Mouse (Mus musculus): Measurements from ENCODE around the gene Tcam1. TPM values are rescaled to one million over a fixed set of nuclear protein-coding genes. Genes with fewer than 3 reads are reported as not detected.

The Tcam1 gene
- polyA plus RNA-seq, 1 experiment: 0.45 TPM

DNA sequence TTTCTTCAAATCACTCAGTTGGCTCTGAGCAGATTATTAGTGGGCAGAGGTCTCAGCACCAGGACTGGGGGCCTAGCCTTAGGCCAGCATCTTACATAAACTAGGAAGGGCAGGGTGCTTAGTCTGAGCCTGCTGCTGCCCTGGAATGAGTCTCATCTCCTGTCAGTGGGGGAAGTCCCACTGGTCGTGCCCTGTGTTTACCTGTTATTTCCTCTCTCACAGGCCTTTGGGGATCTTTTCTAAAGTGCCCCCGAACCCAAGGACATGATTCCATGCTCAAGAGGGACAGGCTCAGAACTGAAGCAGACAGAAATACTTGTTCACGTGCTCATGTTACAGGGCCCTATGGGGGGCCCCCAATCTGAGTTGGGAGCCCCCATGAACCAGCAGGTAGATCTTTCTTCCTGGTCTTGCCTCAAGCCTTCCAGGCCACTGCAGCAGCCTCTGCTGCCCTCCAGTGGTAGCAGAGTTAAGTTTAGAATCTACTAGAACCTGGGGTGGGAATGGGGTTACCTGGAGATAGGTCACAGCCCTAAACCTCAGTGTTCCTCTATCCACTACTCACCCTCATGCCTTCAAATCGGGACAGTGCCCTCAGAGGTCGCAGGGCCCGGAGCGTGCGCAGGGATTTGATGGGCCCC, 49.2 kb downstream of the Tcam1 start:
- no peak overlapping the region for H3K9ac ChIP-seq (ENCODE audit: low read depth, poor library complexity, severe bottlenecking)
- no peaks in the 10 kb centered on the region for H3K36me3 ChIP-seq (ENCODE audit: control insufficient read depth, insufficient read depth, low read length, poor library complexity, severe bottlenecking)
- H3K9me3 ChIP-seq (replicated peaks; ENCODE audit: control insufficient read depth, insufficient read depth, low read length, poor library complexity, severe bottlenecking): no peaks in the 10 kb centered on the region
- H3K27ac ChIP-seq (ENCODE audit: insufficient read depth, low read length): no peak overlapping the region
- no peak overlapping the region for H3K4me3 ChIP-seq (ENCODE audit: low read depth, low read length)
- no peaks in the 10 kb centered on the region for H3K27me3 ChIP-seq (ENCODE audit: control insufficient read depth, insufficient read depth, low read length, poor library complexity, severe bottlenecking)
- no peaks in the 10 kb centered on the region for H3K4me1 ChIP-seq (ENCODE audit: control insufficient read depth, insufficient read depth, low read length)
- TF ChIP-seq CTCF (IDR thresholded peaks at IDR 0.05; ENCODE audit: low read depth, low read length) (peak; percentile 78), POLR2A (IDR thresholded peaks at IDR 0.05; ENCODE audit: insufficient read depth, low read length) (no peak)

DNA sequence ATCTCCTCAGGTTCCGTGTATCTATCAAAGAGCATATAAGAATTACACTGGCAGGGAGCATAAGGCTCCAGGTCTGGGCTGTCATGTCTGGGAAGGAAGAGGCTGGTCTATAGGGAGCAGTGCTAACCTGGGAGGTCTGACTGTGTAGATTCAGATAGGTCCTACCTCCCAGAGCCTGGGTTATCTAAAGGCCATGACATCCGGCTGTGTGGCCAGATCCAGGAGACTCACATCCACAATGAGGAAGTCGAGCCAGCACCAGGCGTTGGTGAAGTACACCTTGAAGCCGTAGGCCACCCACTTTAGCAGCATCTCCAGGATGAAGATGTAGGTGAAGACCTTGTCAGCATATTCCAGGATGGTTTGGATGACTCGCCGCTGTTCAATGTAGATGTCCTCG, 50.0 kb downstream of the Tcam1 start:
- Histone ChIP-seq H3K36me3 (ENCODE audit: control insufficient read depth, insufficient read depth, low read length, poor library complexity, severe bottlenecking) (no peaks in the 10 kb centered on the region), H3K4me1 (ENCODE audit: control insufficient read depth, insufficient read depth, low read length) (no peaks in the 10 kb centered on the region), H3K9me3 (replicated peaks; ENCODE audit: control insufficient read depth, insufficient read depth, low read length, poor library complexity, severe bottlenecking) (no peaks in the 10 kb centered on the region), H3K4me3 (ENCODE audit: low read depth, low read length) (no peak overlapping the region), H3K27me3 (ENCODE audit: control insufficient read depth, insufficient read depth, low read length, poor library complexity, severe bottlenecking) (no peaks in the 10 kb centered on the region), H3K27ac (ENCODE audit: insufficient read depth, low read length) (no peak overlapping the region), H3K9ac (ENCODE audit: low read depth, poor library complexity, severe bottlenecking) (no peak overlapping the region)
- no peak for TF ChIP-seq EP300 (IDR thresholded peaks at IDR 0.05; ENCODE audit: insufficient read depth, low read depth, low read length)

DNA sequence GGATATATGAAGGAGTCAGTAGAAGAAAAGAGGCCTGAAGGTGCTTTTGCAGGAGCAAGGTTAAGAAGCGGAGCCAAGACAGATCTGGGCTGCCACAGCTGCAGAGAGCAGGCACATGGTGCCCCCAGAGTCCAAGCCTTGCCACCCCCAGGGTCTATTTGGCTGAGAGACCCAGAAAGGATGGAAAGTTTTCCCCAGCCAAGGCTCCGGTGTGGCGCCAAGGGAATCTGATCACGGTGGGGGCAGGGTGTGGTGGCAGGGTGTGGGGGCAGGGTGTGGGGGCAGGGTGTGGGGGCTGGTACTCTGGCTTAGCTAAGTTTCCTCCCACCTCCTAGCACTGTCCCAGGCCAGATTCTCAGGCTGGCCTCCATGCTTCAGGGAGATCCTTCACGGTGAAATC, 52.0 kb downstream of the Tcam1 start:
- no peak for TF ChIP-seq EP300 (IDR thresholded peaks at IDR 0.05; ENCODE audit: insufficient read depth, low read depth, low read length)
- no peak for TF ChIP-seq CTCF (IDR thresholded peaks at IDR 0.05; ENCODE audit: low read depth, low read length)
- no peak for TF ChIP-seq POLR2A (IDR thresholded peaks at IDR 0.05; ENCODE audit: insufficient read depth, low read length)
- Histone ChIP-seq H3K36me3 (ENCODE audit: control insufficient read depth, insufficient read depth, low read length, poor library complexity, severe bottlenecking) (no peaks in the 10 kb centered on the region), H3K9me3 (replicated peaks; ENCODE audit: control insufficient read depth, insufficient read depth, low read length, poor library complexity, severe bottlenecking) (no peaks in the 10 kb centered on the region), H3K4me3 (ENCODE audit: low read depth, low read length) (no peak overlapping the region), H3K4me1 (ENCODE audit: control insufficient read depth, insufficient read depth, low read length) (no peaks in the 10 kb centered on the region), H3K27me3 (ENCODE audit: control insufficient read depth, insufficient read depth, low read length, poor library complexity, severe bottlenecking) (no peaks in the 10 kb centered on the region), H3K27ac (ENCODE audit: insufficient read depth, low read length) (no peak overlapping the region), H3K9ac (ENCODE audit: low read depth, poor library complexity, severe bottlenecking) (no peak overlapping the region)

DNA sequence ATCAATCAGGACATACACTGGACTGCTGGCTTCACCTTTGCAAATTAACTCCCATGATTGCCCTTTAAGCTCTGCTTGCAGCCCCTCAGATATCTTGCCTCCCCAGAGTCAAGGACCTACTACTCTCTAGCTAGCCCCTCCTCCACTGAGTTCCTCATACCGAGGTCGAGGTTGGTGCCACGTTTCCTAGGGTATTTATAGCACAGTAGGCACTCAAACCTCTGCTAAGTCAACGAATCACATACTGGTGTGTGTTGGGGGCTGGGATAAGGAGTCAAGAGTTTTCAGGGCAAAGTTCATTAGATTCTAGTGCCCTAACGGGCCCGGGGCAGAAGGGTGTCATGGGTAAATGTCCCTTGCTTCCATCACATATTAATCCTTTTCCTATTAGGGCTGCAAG, 52.7 kb downstream of the Tcam1 start:
- no peak overlapping the region for H3K4me3 ChIP-seq (ENCODE audit: low read depth, low read length)
- H3K36me3 ChIP-seq (ENCODE audit: control insufficient read depth, insufficient read depth, low read length, poor library complexity, severe bottlenecking): no peaks in the 10 kb centered on the region
- H3K9me3 ChIP-seq (replicated peaks; ENCODE audit: control insufficient read depth, insufficient read depth, low read length, poor library complexity, severe bottlenecking): no peaks in the 10 kb centered on the region
- TF ChIP-seq POLR2A (IDR thresholded peaks at IDR 0.05; ENCODE audit: insufficient read depth, low read length) (no peak), CTCF (IDR thresholded peaks at IDR 0.05; ENCODE audit: low read depth, low read length) (no peak), EP300 (IDR thresholded peaks at IDR 0.05; ENCODE audit: insufficient read depth, low read depth, low read length) (no peak)
- H3K4me1 ChIP-seq (ENCODE audit: control insufficient read depth, insufficient read depth, low read length): no peaks in the 10 kb centered on the region
- no peaks in the 10 kb centered on the region for H3K27me3 ChIP-seq (ENCODE audit: control insufficient read depth, insufficient read depth, low read length, poor library complexity, severe bottlenecking)
- H3K9ac ChIP-seq (ENCODE audit: low read depth, poor library complexity, severe bottlenecking): no peak overlapping the region
- no peak overlapping the region for H3K27ac ChIP-seq (ENCODE audit: insufficient read depth, low read length)

DNA sequence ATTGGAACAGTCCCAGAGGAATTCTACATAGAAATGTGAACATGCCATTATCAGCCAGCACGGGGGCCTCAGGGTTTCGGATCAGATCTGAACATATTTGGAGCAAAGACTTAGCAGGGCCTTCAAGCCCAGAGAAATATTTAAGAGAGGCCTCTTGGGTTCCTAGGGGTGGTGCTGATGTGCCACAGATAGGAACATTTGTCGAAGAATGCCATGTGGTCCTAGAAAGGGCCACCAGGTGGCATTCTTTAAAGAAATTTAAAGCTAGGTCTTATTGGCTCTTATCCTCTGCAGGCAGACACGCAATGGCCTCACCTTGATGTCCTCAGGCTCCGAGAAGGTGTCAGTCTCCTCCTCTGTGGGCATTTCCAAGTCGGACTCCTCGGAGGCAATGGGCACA, 53.2 kb downstream of the Tcam1 start:
- H3K36me3 ChIP-seq (ENCODE audit: control insufficient read depth, insufficient read depth, low read length, poor library complexity, severe bottlenecking): no peaks in the 10 kb centered on the region
- TF ChIP-seq EP300 (IDR thresholded peaks at IDR 0.05; ENCODE audit: insufficient read depth, low read depth, low read length): no peak
- no peak for TF ChIP-seq CTCF (IDR thresholded peaks at IDR 0.05; ENCODE audit: low read depth, low read length)
- TF ChIP-seq POLR2A (IDR thresholded peaks at IDR 0.05; ENCODE audit: insufficient read depth, low read length): no peak
- no peaks in the 10 kb centered on the region for H3K4me1 ChIP-seq (ENCODE audit: control insufficient read depth, insufficient read depth, low read length)
- H3K27ac ChIP-seq (ENCODE audit: insufficient read depth, low read length): no peak overlapping the region
- H3K4me3 ChIP-seq (ENCODE audit: low read depth, low read length): no peak overlapping the region
- H3K27me3 ChIP-seq (ENCODE audit: control insufficient read depth, insufficient read depth, low read length, poor library complexity, severe bottlenecking): no peaks in the 10 kb centered on the region
- H3K9me3 ChIP-seq (replicated peaks; ENCODE audit: control insufficient read depth, insufficient read depth, low read length, poor library complexity, severe bottlenecking): no peaks in the 10 kb centered on the region
- H3K9ac ChIP-seq (ENCODE audit: low read depth, poor library complexity, severe bottlenecking): no peak overlapping the region

DNA sequence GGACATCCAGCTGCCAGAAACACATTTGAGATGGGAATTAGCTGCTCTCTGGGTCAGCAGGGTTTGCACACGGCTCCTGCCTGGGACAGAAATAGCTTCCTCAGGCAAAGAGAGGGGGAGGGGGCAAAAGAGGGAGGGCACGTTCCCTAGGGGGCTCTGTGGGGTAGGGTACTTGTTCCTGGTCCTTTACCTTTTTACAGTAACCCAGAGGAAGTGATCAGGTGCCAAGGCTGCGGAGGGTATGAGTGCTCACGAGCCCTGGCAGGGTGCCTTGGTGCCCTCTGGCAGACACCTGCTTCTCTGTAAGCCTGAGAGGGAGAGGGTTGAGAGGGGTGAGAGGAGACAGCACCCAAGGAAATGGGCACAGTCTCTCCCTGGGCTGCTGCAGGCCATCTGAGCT, 56.0 kb downstream of the Tcam1 start:
- Histone ChIP-seq H3K4me3 (ENCODE audit: low read depth, low read length) (no peak overlapping the region), H3K4me1 (ENCODE audit: control insufficient read depth, insufficient read depth, low read length) (no peaks in the 10 kb centered on the region), H3K9me3 (replicated peaks; ENCODE audit: control insufficient read depth, insufficient read depth, low read length, poor library complexity, severe bottlenecking) (no peaks in the 10 kb centered on the region), H3K27me3 (ENCODE audit: control insufficient read depth, insufficient read depth, low read length, poor library complexity, severe bottlenecking) (no peaks in the 10 kb centered on the region), H3K27ac (ENCODE audit: insufficient read depth, low read length) (no peak overlapping the region), H3K9ac (ENCODE audit: low read depth, poor library complexity, severe bottlenecking) (no peak overlapping the region), H3K36me3 (ENCODE audit: control insufficient read depth, insufficient read depth, low read length, poor library complexity, severe bottlenecking) (no peaks in the 10 kb centered on the region)
- TF ChIP-seq POLR2A (IDR thresholded peaks at IDR 0.05; ENCODE audit: insufficient read depth, low read length): no peak
- TF ChIP-seq EP300 (IDR thresholded peaks at IDR 0.05; ENCODE audit: insufficient read depth, low read depth, low read length): no peak
- no peak for TF ChIP-seq CTCF (IDR thresholded peaks at IDR 0.05; ENCODE audit: low read depth, low read length)

Data from ES-Bruce4 (cell line).